Mouse (Mus musculus): ENCODE results near the gene Tmem198b. TPM values are rescaled to one million over a fixed set of nuclear protein-coding genes. Genes with fewer than 3 reads are reported as not detected.
"Not testable (repeated sequence)": the region's sequence is repeated elsewhere in the genome, so short reads cannot be mapped to it uniquely, and the experiment has no call there.

Tmem198b gene
- polyA plus RNA-seq, 1 experiment from 2014 or later: 8.2 TPM

DNA sequence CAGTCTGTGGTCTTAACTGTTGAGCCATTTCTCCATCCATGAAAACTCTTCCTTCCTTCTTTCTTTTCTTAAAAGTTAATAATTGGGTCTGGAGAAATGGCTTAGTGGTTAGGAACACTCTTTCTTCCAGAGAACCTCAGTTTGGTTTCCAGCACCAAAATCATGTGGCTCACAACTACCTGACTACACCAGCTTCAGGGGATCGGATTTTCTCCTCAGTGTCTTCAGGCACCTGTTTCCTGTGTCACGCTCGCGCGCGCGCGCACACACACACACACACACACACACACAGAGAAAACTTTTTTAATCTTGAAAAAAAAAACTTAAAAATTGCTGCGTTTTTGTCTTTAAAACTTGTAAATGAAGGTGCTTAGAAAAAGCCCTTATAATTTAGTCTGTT lies 19.7 kb upstream of the Tmem198b start:
- Histone ChIP-seq H3K36me3 (ENCODE audit: control insufficient read depth, insufficient read depth, low read length) (peaks cover 16% of the 10 kb centered on the region), H3K27ac (ENCODE audit: low read depth, low read length) (no peak overlapping the region), H3K4me2 (ENCODE audit: low read length) (no peak overlapping the region), H3K9ac (ENCODE audit: low read length) (no peak overlapping the region), H3K4me1 (ENCODE audit: control insufficient read depth, insufficient read depth, low read length) (peaks cover 12% of the 10 kb centered on the region), H3K9me3 (replicated peaks; ENCODE audit: control insufficient read depth, low read length) (no peaks in the 10 kb centered on the region), H3K27me3 (replicated peaks; ENCODE audit: control insufficient read depth, insufficient read depth, low read length) (no peaks in the 10 kb centered on the region), H3K4me3 (ENCODE audit: low read depth, low read length) (no peak overlapping the region)
- no peak for DNase-seq (ENCODE audit: low spot score)
- no peak for ATAC-seq
- 97% methylated on average over 9 of the region's 9 CpGs for WGBS

DNA sequence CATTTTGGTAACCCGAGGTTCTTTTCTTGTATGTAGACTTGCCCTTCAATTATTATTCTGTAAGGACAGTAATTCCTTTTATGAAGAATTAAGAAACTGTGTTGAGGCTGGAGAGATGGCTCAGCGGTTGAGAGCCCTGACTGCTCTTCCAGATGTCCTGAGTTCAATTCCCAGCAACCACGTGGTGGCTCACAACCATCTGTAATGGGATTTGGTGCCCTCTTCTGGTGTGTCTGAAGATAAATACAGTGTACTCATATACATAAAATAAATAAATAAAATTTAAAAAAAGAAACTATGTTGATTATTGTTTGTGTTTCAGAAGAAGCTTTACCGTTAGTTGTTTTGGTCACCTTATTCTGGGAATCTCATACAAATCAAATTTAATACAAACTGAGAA lies 18.9 kb upstream of the Tmem198b start:
- not testable (repeated sequence) for H3K9ac ChIP-seq (ENCODE audit: low read length); ATAC-seq; H3K27me3 ChIP-seq (replicated peaks; ENCODE audit: control insufficient read depth, insufficient read depth, low read length); H3K27ac ChIP-seq (ENCODE audit: low read depth, low read length); DNase-seq (ENCODE audit: low spot score); H3K9me3 ChIP-seq (replicated peaks; ENCODE audit: control insufficient read depth, low read length)
- peaks cover 12% of the 10 kb centered on the region for H3K4me1 ChIP-seq (ENCODE audit: control insufficient read depth, insufficient read depth, low read length)
- peak overlapping the region; percentile 87; the same call in 1 of the 2 replicates for H3K4me3 ChIP-seq (ENCODE audit: low read depth, low read length)
- H3K36me3 ChIP-seq (ENCODE audit: control insufficient read depth, insufficient read depth, low read length): peaks cover 23% of the 10 kb centered on the region
- peak overlapping the region; percentile 85 for H3K4me2 ChIP-seq (ENCODE audit: low read length)
- 79% methylated on average over 4 of the region's 4 CpGs for WGBS

DNA sequence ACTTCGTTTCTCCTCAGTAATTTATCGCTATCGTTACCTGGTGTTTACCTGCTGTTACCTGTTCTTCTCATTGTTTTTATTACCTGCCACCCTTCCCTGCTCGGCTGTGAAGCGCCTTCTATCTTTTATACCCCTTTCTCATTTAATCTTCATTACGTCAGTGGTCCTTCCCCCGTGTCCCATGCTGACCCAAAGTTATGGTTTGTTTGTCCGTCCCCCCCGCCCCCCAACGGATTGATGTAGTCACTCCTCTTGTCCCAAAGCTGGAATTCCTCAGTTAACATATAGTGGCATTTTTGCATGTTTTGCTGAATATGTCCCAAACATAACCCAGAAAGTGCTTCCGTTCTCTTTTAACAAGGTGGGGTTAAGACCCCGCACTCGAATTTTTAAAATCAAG lies 18.0 kb upstream of the Tmem198b start:
- Histone ChIP-seq H3K9ac (ENCODE audit: low read length) (peak overlapping the region; percentile 81), H3K9me3 (replicated peaks; ENCODE audit: control insufficient read depth, low read length) (no peaks in the 10 kb centered on the region), H3K36me3 (ENCODE audit: control insufficient read depth, insufficient read depth, low read length) (peaks cover 32% of the 10 kb centered on the region), H3K4me3 (ENCODE audit: low read depth, low read length) (peak overlapping the region; percentile 87), H3K27ac (ENCODE audit: low read depth, low read length) (peak overlapping the region; percentile 33; the same call in 1 of the 2 replicates), H3K4me2 (ENCODE audit: low read length) (peak overlapping the region; percentile 85), H3K4me1 (ENCODE audit: control insufficient read depth, insufficient read depth, low read length) (peaks cover 12% of the 10 kb centered on the region), H3K27me3 (replicated peaks; ENCODE audit: control insufficient read depth, insufficient read depth, low read length) (no peaks in the 10 kb centered on the region)
- DNase-seq (ENCODE audit: low spot score) (no peak), ATAC-seq (no peak)
- 4% methylated on average over 13 of the region's 13 CpGs for WGBS

DNA sequence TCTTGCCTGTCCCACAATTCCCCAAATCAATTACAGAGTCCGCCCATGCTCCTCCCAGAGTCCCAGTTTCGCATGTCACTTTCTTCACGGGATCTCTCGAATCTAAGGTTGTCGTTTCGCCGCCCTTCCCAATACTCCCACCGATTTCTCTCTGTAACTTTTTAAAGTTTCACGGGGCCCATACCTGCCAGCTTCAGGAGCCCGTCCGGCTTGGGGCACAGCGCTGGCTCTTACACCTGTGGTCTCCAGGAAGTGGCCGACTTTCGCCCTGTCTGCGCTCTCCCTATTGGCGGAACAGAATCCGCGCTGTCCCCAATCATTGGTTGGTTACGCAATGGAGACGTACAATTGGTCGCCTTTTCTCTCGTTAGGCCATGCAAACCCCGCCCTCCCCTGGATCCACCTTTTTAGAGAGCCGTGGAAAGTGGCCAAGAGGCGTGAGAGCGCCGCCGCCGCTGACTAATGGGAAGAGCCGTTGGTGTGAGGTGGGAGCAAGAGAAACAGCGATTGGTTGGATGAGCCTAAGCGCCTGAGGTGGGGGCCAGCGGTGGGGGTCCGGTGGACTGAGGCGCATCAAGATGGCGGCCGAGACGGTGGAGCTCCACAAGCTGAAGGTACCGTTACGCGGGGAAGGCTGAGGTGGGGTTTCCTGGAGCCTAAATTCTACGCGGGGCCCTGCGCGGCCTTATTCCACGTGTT lies 17.3 kb upstream of the Tmem198b start, which contains the start of gene Ormdl2:
TSS of gene Ormdl2 (minus strand) at position 288 of the 699 bp plus-strand sequence.
- Histone ChIP-seq H3K9me3 (replicated peaks; ENCODE audit: control insufficient read depth, low read length) (no peaks in the 10 kb centered on the region), H3K4me1 (ENCODE audit: control insufficient read depth, insufficient read depth, low read length) (peaks cover 12% of the 10 kb centered on the region), H3K36me3 (ENCODE audit: control insufficient read depth, insufficient read depth, low read length) (peaks cover 38% of the 10 kb centered on the region), H3K4me3 (ENCODE audit: low read depth, low read length) (peak within 1 kb of the TSS; percentile 87), H3K27ac (ENCODE audit: low read depth, low read length) (peak within 1 kb of the TSS; percentile 33; the same call in 1 of the 2 replicates), H3K4me2 (ENCODE audit: low read length) (peak within 1 kb of the TSS; percentile 85), H3K27me3 (replicated peaks; ENCODE audit: control insufficient read depth, insufficient read depth, low read length) (no peaks in the 10 kb centered on the region), H3K9ac (ENCODE audit: low read length) (peak within 1 kb of the TSS; percentile 81)
- ATAC-seq (peak; percentile 100), DNase-seq (ENCODE audit: low spot score) (peak; percentile 100)
- WGBS: under 1% methylated on average over 46 of the region's 46 CpGs

DNA sequence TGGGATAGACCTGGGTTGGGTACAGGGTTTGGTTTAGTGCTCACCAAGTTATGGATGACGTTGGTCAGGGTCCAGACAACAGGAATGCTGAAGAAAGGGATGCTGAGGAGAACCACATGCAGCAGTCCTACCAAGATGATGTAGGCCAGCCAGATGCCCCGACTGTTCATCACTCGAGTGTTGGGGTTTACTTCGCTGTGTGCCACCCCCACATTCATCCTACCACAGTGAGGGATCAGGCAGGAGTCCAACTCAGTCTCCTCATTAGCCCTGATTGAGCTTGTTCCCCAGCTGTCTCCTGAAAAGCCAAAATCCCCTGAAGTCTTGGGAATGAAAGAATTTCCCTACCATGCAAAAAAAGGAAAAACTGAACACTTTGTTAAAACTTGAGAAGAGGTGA lies 16.0 kb upstream of the Tmem198b start:
- Histone ChIP-seq H3K36me3 (ENCODE audit: control insufficient read depth, insufficient read depth, low read length) (peaks cover 51% of the 10 kb centered on the region), H3K27ac (ENCODE audit: low read depth, low read length) (no peak overlapping the region), H3K4me3 (ENCODE audit: low read depth, low read length) (no peak overlapping the region), H3K4me1 (ENCODE audit: control insufficient read depth, insufficient read depth, low read length) (peaks cover 12% of the 10 kb centered on the region), H3K9ac (ENCODE audit: low read length) (no peak overlapping the region), H3K9me3 (replicated peaks; ENCODE audit: control insufficient read depth, low read length) (no peaks in the 10 kb centered on the region), H3K27me3 (replicated peaks; ENCODE audit: control insufficient read depth, insufficient read depth, low read length) (no peaks in the 10 kb centered on the region), H3K4me2 (ENCODE audit: low read length) (no peak overlapping the region)
- 90% methylated on average over 4 of the region's 4 CpGs for WGBS
- DNase-seq (ENCODE audit: low spot score) (no peak), ATAC-seq (no peak)

DNA sequence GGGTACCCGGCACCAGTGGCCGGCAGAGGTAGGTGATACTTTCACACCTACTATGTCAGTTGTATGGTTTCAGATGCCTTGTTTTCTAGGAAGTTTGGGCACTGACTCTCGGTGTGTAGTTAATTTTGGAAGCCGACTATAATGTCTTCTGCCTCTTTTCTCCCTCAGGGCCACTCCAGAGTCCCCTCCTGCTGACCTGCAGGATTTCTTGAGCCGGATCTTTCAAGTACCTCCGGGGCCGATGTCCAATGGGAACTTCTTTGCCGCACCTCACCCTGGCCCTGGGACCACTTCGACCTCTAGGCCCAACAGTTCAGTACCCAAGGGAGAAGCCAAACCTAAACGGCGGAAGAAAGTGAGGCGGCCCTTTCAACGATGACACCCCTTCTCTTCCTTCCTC lies 12.9 kb upstream of the Tmem198b start, which contains the start of gene Sarnp:
TSS of gene Sarnp (plus strand) at position 301 of the 400 bp plus-strand sequence.
- peaks cover 60% of the 10 kb centered on the region for H3K36me3 ChIP-seq (ENCODE audit: control insufficient read depth, insufficient read depth, low read length)
- no peak within 1 kb of the TSS for H3K9ac ChIP-seq (ENCODE audit: low read length)
- no peaks in the 10 kb centered on the region for H3K9me3 ChIP-seq (replicated peaks; ENCODE audit: control insufficient read depth, low read length)
- H3K4me3 ChIP-seq (ENCODE audit: low read depth, low read length): no peak within 1 kb of the TSS
- no peaks in the 10 kb centered on the region for H3K27me3 ChIP-seq (replicated peaks; ENCODE audit: control insufficient read depth, insufficient read depth, low read length)
- H3K4me2 ChIP-seq (ENCODE audit: low read length): no peak within 1 kb of the TSS
- no peak for DNase-seq (ENCODE audit: low spot score)
- no peaks in the 10 kb centered on the region; the same call in 1 of the 2 replicates for H3K4me1 ChIP-seq (ENCODE audit: control insufficient read depth, insufficient read depth, low read length)
- 93% methylated on average over 13 of the region's 13 CpGs for WGBS
- no peak within 1 kb of the TSS for H3K27ac ChIP-seq (ENCODE audit: low read depth, low read length)
- ATAC-seq: no peak

DNA sequence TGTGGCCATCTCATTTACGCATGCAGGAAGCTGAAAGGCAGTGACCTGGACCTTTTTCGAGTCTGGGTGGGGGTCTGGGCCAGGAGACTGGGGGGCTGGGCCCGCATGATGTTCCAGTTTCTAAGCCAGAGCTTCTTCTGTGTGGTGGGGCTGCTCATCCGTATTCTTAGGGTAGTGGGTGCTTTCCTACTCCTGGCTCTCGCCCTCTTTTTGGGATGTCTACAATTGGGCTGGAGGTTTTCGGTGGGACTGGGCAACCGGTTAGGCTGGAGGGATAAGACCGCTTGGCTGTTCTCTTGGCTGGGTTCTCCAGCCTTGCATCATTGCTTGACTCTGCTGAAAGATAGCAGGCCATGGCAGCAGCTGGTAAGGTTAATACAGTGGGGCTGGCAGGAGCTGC lies 2.8 kb upstream of the Tmem198b start:
- Histone ChIP-seq H3K9me3 (replicated peaks; ENCODE audit: control insufficient read depth, low read length) (no peaks in the 10 kb centered on the region), H3K4me3 (ENCODE audit: low read depth, low read length) (peak overlapping the region; percentile 81), H3K27ac (ENCODE audit: low read depth, low read length) (no peak overlapping the region), H3K27me3 (replicated peaks; ENCODE audit: control insufficient read depth, insufficient read depth, low read length) (no peaks in the 10 kb centered on the region), H3K4me2 (ENCODE audit: low read length) (peak overlapping the region; percentile 82), H3K4me1 (ENCODE audit: control insufficient read depth, insufficient read depth, low read length) (peaks cover 46% of the 10 kb centered on the region), H3K36me3 (ENCODE audit: control insufficient read depth, insufficient read depth, low read length) (peaks cover 18% of the 10 kb centered on the region; the same call in 1 of the 2 replicates), H3K9ac (ENCODE audit: low read length) (peak overlapping the region; percentile 80)
- ATAC-seq: no peak
- no peak for DNase-seq (ENCODE audit: low spot score)
- 93% methylated on average over 8 of the region's 8 CpGs for WGBS

DNA sequence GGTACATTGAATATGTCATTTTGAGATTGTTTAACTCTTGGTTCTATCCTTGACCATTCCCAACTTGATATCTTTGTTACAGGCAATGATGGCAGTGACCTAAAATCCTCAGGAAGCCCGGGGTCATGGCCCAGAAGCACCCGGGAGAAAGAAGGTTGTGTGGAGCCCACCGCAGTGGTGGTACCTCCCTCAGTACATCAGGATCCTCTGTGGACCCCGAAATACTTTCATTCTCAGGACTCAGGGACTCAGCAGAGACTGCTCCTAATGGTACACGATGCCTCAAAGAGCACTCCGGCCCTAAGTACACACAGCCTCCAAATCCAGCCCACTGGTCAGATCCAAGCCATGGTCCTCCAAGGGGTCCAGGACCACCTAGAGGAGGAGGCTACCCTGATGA lies 1.9 kb upstream of the Tmem198b start:
- peaks cover 46% of the 10 kb centered on the region for H3K4me1 ChIP-seq (ENCODE audit: control insufficient read depth, insufficient read depth, low read length)
- peak overlapping the region; percentile 97 for H3K27ac ChIP-seq (ENCODE audit: low read depth, low read length)
- no peak for DNase-seq (ENCODE audit: low spot score)
- peak overlapping the region; percentile 80 for H3K9ac ChIP-seq (ENCODE audit: low read length)
- H3K4me2 ChIP-seq (ENCODE audit: low read length): peak overlapping the region; percentile 82
- WGBS: 63% methylated on average over 6 of the region's 6 CpGs
- H3K27me3 ChIP-seq (replicated peaks; ENCODE audit: control insufficient read depth, insufficient read depth, low read length): no peaks in the 10 kb centered on the region
- no peaks in the 10 kb centered on the region for H3K9me3 ChIP-seq (replicated peaks; ENCODE audit: control insufficient read depth, low read length)
- no peak for ATAC-seq
- H3K36me3 ChIP-seq (ENCODE audit: control insufficient read depth, insufficient read depth, low read length): peaks cover 18% of the 10 kb centered on the region
- peak overlapping the region; percentile 81 for H3K4me3 ChIP-seq (ENCODE audit: low read depth, low read length)

Measured in forebrain, embryonic 14.5 days (tissue).